Mouse (Mus musculus) urinary bladder, postnatal 25 days (tissue): ENCODE measurements around the gene B4galnt4.
A peak's percentile ranks its signal among the peaks of the same experiment; 100 is the strongest.

Experiments used
- DNase-seq: peaks from one replicate; pipeline ENCODE4 v3.0.0; 2022; ENCODE audit warnings: low spot score

The B4galnt4 gene

GRCm38 (mm10) chr7:141041661-141042060, 19.2 kb upstream of the B4galnt4 start:
- DNase-seq = peak; percentile 62

- DNase-seq = no peak
Measured at GRCm38 (mm10) chr7:141042539-141042938, 18.4 kb upstream of the B4galnt4 start.

- DNase-seq = no peak
Measured at GRCm38 (mm10) chr7:141046931-141047580, 13.8 kb upstream of the B4galnt4 start.

GRCm38 (mm10) chr7:141047581-141048225, 13.2 kb upstream of the B4galnt4 start:
- peak; percentile 65 for DNase-seq

GRCm38 (mm10) chr7:141048226-141049218, 12.4 kb upstream of the B4galnt4 start:
- DNase-seq = peak; percentile 90

- DNase-seq = no peak
Measured at GRCm38 (mm10) chr7:141049326-141049725, 11.6 kb upstream of the B4galnt4 start.

GRCm38 (mm10) chr7:141051060-141051685, 9.7 kb upstream of the B4galnt4 start:
- DNase-seq = no peak

GRCm38 (mm10) chr7:141052016-141052415, 8.9 kb upstream of the B4galnt4 start:
- no peak for DNase-seq

- no peak for DNase-seq
Measured at GRCm38 (mm10) chr7:141052421-141052820, 8.5 kb upstream of the B4galnt4 start.

GRCm38 (mm10) chr7:141055785-141056184, 5.1 kb upstream of the B4galnt4 start:
- no peak for DNase-seq

- DNase-seq = no peak
Measured at GRCm38 (mm10) chr7:141056976-141057375, 3.9 kb upstream of the B4galnt4 start.

- no peak for DNase-seq
Measured at GRCm38 (mm10) chr7:141057541-141057940, 3.4 kb upstream of the B4galnt4 start.

GRCm38 (mm10) chr7:141058601-141059341, 2.1 kb upstream of the B4galnt4 start:
- no peak for DNase-seq

- DNase-seq = no peak
Measured at GRCm38 (mm10) chr7:141059929-141060328, 975 bp upstream of the B4galnt4 start.

GRCm38 (mm10) chr7:141061269-141061692, 377 bp downstream of the B4galnt4 start:
- no peak for DNase-seq

- no peak for DNase-seq
Measured at GRCm38 (mm10) chr7:141062525-141062924, 1.6 kb downstream of the B4galnt4 start.

- DNase-seq = no peak
Measured at GRCm38 (mm10) chr7:141063353-141063752, 2.4 kb downstream of the B4galnt4 start.

- DNase-seq = no peak
Measured at GRCm38 (mm10) chr7:141064175-141064574, 3.3 kb downstream of the B4galnt4 start.

- no peak for DNase-seq
Measured at GRCm38 (mm10) chr7:141064576-141064975, 3.7 kb downstream of the B4galnt4 start.

GRCm38 (mm10) chr7:141068351-141068750, 7.4 kb downstream of the B4galnt4 start:
- DNase-seq = no peak
